In the genomic region with DNA sequence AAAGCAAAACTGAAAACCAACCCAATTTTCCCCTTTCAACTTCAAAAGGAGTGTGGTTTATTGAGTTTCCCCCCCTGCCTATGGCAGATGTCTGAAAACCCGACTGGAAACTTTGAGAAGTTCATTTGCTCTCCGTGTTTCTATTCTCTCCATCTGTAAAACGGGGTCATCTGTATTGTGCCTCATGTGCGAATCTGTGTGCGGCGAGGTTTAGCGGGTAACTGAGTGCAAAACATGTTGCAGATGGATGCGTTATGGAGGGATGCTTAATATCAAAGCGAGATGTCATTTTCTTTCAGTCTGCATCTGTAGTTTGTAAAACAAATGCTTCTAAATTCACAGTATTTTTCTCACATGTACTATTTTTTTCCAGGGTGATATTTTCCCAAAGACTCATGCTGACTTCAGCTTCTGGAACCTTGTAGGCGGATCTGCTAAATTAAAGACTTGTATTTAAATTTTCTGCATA, we compare ENCODE assay signal across 20 mouse cellular contexts.
DNase-seq lines count a peak whose midpoint lies in the region; ATAC-seq and TF ChIP-seq lines count a peak whose summit lies in the region.
"Had no signal": no experiment of that assay in that cellular context is flagged by ENCODE, and none has a peak within 500 bp of the region (broad histone marks: within the 10 kb centered on the region; RNA-seq: fewer than 3 reads in every experiment).

No protein-coding gene starts in this region.

- TF ChIP-seq POLR2A in CH12.LX (IDR thresholded peaks at IDR 0.05; ENCODE audit: low read depth, low read length): 0 out of 2 replicates have a peak, but pooled peaks have one; percentile 28

- dilution Hi-C loops in CH12.LX (cut with MboI; ENCODE audit: extremely low pct_ligation_motif_present, extremely low pct_unique_long_range_greater_than_20kb, low sequenced_read_pairs): no loop called here

- in situ Hi-C loops in CH12.LX (cut with MboI; ENCODE audit: low pct_ligation_motif_present, low pct_unique_long_range_greater_than_20kb, low sequenced_read_pairs): no loop called here

- H3K9ac ChIP-seq in CH12.LX (ENCODE audit: insufficient read depth, low read depth): peak overlapping the region; percentile 54
- H3K9ac ChIP-seq in stomach, postnatal 0 days (ENCODE audit: low read length): no peak overlapping the region
- H3K9ac ChIP-seq: embryonic facial prominence, embryonic 13.5 days; kidney, embryonic 15.5 days; liver, embryonic 13.5 days; neural tube, embryonic 15.5 days; stomach, embryonic 15.5 days had no signal

- no peaks in the 10 kb centered on the region for H3K36me3 ChIP-seq in CH12.LX (replicated peaks in 1 of 2; ENCODE audit: control insufficient read depth in 1 of 2, insufficient read depth in 1 of 2, low read length in 1 of 2)
- no peaks in the 10 kb centered on the region for H3K36me3 ChIP-seq in stomach, postnatal 0 days (ENCODE audit: control insufficient read depth, insufficient read depth, low read length)
- H3K36me3 ChIP-seq: embryonic facial prominence, embryonic 13.5 days; kidney, embryonic 15.5 days; limb, embryonic 10.5 days; liver, embryonic 13.5 days; neural tube, embryonic 15.5 days; stomach, embryonic 15.5 days had no signal

- TF ChIP-seq RAD21 in CH12.LX (IDR thresholded peaks at IDR 0.05; ENCODE audit: low read depth, low read length): peak; percentile 39

- WGBS in stomach, postnatal 0 days: 82% methylated on average over 10 of the region's 10 CpGs

- no peak for TF ChIP-seq CTCF in CH12.LX (conservative IDR thresholded peaks at IDR 0.05 in 1 of 2, IDR thresholded peaks at IDR 0.05 in 1 of 2; ENCODE audit: low read depth in 2 of 2, low read length in 2 of 2)
- no peak for TF ChIP-seq CTCF in stomach, postnatal 0 days (IDR thresholded peaks at IDR 0.05; ENCODE audit: low read depth)

- intact Hi-C loops in left cerebral cortex, postnatal 36 days (cut with DNase I): loop anchor here (5.0 kb wide), 1 partner anchor 94 kb away; a partner anchor contains a TSS

- H3K79me2 ChIP-seq in CH12.LX (replicated peaks; ENCODE audit: control insufficient read depth, extremely low read depth, insufficient read depth, poor library complexity, severe bottlenecking): no peaks in the 10 kb centered on the region

- peak overlapping the region; percentile 4 to 22 (median 11) for H3K4me3 ChIP-seq in CH12.LX (replicated peaks in 1 of 3; ENCODE audit: low read depth in 2 of 3, low read length in 2 of 3, poor library complexity in 1 of 3)
- no peak overlapping the region for H3K4me3 ChIP-seq in stomach, postnatal 0 days (ENCODE audit: low read depth, low read length)
- H3K4me3 ChIP-seq: embryonic facial prominence, embryonic 13.5 days; kidney, embryonic 15.5 days; limb, embryonic 10.5 days; liver, embryonic 13.5 days; megakaryocyte, embryonic 14.5 days; neural tube, embryonic 15.5 days; stomach, embryonic 15.5 days had no signal

- peak; percentile 60 for ATAC-seq in inflammation-experienced regulatory T-cells, adult 6 months
- ATAC-seq in stomach, postnatal 0 days (ENCODE audit: low FRiP score, low TSS enrichment): no peak
- ATAC-seq: lung, postnatal 0 days had no signal

- peaks cover 12 to 26% of the 10 kb centered on the region in 2 experiments for H3K4me1 ChIP-seq in CH12.LX (ENCODE audit: control insufficient read depth in 1 of 2, insufficient read depth in 2 of 2)
- H3K4me1 ChIP-seq in stomach, postnatal 0 days (replicated peaks; ENCODE audit: control insufficient read depth, insufficient read depth): no peaks in the 10 kb centered on the region
- H3K4me1 ChIP-seq: limb, embryonic 10.5 days; liver, embryonic 13.5 days; megakaryocyte, embryonic 14.5 days; neural tube, embryonic 15.5 days; stomach, embryonic 15.5 days had no signal

- DNase-seq in CD4-positive, CD25-positive, alpha-beta regulatory T cell, adult 2 months (ENCODE audit: low read depth, low spot score): peak; percentile 7
- DNase-seq in CH12.LX (ENCODE audit: extremely low read depth): peak; percentile 86
- DNase-seq in left cerebral cortex, postnatal 36 days (ENCODE audit: low spot score in 2 of 2): peak; percentile 22 to 37
- DNase-seq in adrenal gland, adult 8-10 months: no peak
- no peak for DNase-seq in stomach, postnatal 0 days (ENCODE audit: low spot score)
- no peak for DNase-seq in heart, adult 8-10 months (ENCODE audit: low spot score)
- no peak for DNase-seq in thymus, postnatal 14 days
- DNase-seq: cerebellum, postnatal 14 days; heart, adult 18-20 months; heart, postnatal 10 days; liver, embryonic 13.5 days; thymus, postnatal 4 days had no signal

- peak overlapping the region; percentile 95 for H3K4me2 ChIP-seq in CH12.LX (ENCODE audit: insufficient read depth, low read depth, poor library complexity, severe bottlenecking)
- H3K4me2 ChIP-seq in stomach, postnatal 0 days (replicated peaks; ENCODE audit: low read depth): no peak overlapping the region
- H3K4me2 ChIP-seq: embryonic facial prominence, embryonic 13.5 days; kidney, embryonic 15.5 days; liver, embryonic 13.5 days; neural tube, embryonic 15.5 days; stomach, embryonic 15.5 days had no signal

- no peaks in the 10 kb centered on the region for H3K9me3 ChIP-seq in CH12.LX (replicated peaks; ENCODE audit: low read length)
- no peaks in the 10 kb centered on the region for H3K9me3 ChIP-seq in stomach, postnatal 0 days (ENCODE audit: control insufficient read depth, low read length)
- H3K9me3 ChIP-seq: embryonic facial prominence, embryonic 13.5 days; kidney, embryonic 15.5 days; limb, embryonic 10.5 days; liver, embryonic 13.5 days; neural tube, embryonic 15.5 days; stomach, embryonic 15.5 days had no signal

- H3K27ac ChIP-seq in CH12.LX (ENCODE audit: insufficient read depth, low read depth): peak overlapping the region; percentile 68; the same call in 1 of the 2 replicates
- H3K27ac ChIP-seq in stomach, postnatal 0 days (replicated peaks): no peak overlapping the region
- H3K27ac ChIP-seq: embryonic facial prominence, embryonic 13.5 days; kidney, embryonic 15.5 days; limb, embryonic 10.5 days; liver, embryonic 13.5 days; neural tube, embryonic 15.5 days; stomach, embryonic 15.5 days had no signal

- peak; percentile 99 for TF ChIP-seq EP300 in CH12.LX (IDR thresholded peaks at IDR 0.05; ENCODE audit: low read length)
- TF ChIP-seq EP300 in stomach, postnatal 0 days (optimal IDR thresholded peaks at IDR 0.05): no peak

- peaks cover 3% of the 10 kb centered on the region for H3K27me3 ChIP-seq in CH12.LX (replicated peaks)
- no peaks in the 10 kb centered on the region for H3K27me3 ChIP-seq in stomach, postnatal 0 days (ENCODE audit: control insufficient read depth, insufficient read depth, low read length)
- H3K27me3 ChIP-seq: embryonic facial prominence, embryonic 13.5 days; kidney, embryonic 15.5 days; liver, embryonic 13.5 days; megakaryocyte, embryonic 14.5 days; neural tube, embryonic 15.5 days; stomach, embryonic 15.5 days had no signal

TF ChIP-seq in CH12.LX, 34 proteins besides CTCF, POLR2A, EP300 and RAD21 (continues in another document):
- TF ChIP-seq BHLHE40 (IDR thresholded peaks at IDR 0.05; ENCODE audit: low read depth, low read length) (peak; percentile 97), MEF2A (IDR thresholded peaks at IDR 0.05; ENCODE audit: borderline replicate concordance, low read depth, low read length) (peak; percentile 91; the same call in 1 of the 2 replicates), KAT2A (IDR thresholded peaks at IDR 0.05; ENCODE audit: insufficient replicate concordance, low read length) (0 out of 2 replicates have a peak, but pooled peaks have one; percentile 40), TCF12 (IDR thresholded peaks at IDR 0.05; ENCODE audit: low read depth, low read length) (peak; percentile 97), CHD1 (IDR thresholded peaks at IDR 0.05; ENCODE audit: low read depth, low read length) (0 out of 2 replicates have a peak, but pooled peaks have one; percentile 73), HCFC1 (IDR thresholded peaks at IDR 0.05; ENCODE audit: low read depth, low read length) (peak; percentile 40; the same call in 1 of the 2 replicates), E2F4 (IDR thresholded peaks at IDR 0.05; ENCODE audit: insufficient replicate concordance, low read depth, low read length) (peak; percentile 50; the same call in 1 of the 2 replicates), ETS1 (conservative IDR thresholded peaks at IDR 0.05; ENCODE audit: low read depth, low read length) (peak; percentile 99), MYC (IDR thresholded peaks at IDR 0.05; ENCODE audit: low read depth, low read length) (peak; percentile 96), ZKSCAN1 (IDR thresholded peaks at IDR 0.05; ENCODE audit: borderline replicate concordance, low read depth, low read length) (no peak), ZC3H11A (IDR thresholded peaks at IDR 0.05; ENCODE audit: low read depth, low read length) (no peak), JUN (IDR thresholded peaks at IDR 0.05; ENCODE audit: insufficient read depth, low read depth, low read length) (peak; percentile 92), MAX (IDR thresholded peaks at IDR 0.05; ENCODE audit: low read length) (peak; percentile 91; the same call in 1 of the 2 replicates), JUND (conservative IDR thresholded peaks at IDR 0.05; ENCODE audit: low read depth, low read length) (peak; percentile 94), GABPA (IDR thresholded peaks at IDR 0.05; ENCODE audit: insufficient replicate concordance, low read depth, low read length) (no peak), MAZ (IDR thresholded peaks at IDR 0.05; ENCODE audit: low read depth, low read length) (peak; percentile 90), ZNF384 (IDR thresholded peaks at IDR 0.05; ENCODE audit: low read depth, low read length) (peak; percentile 64), USF1 (IDR thresholded peaks at IDR 0.05; ENCODE audit: low read depth, low read length) (no peak), POLR2AphosphoS2 (IDR thresholded peaks at IDR 0.05; ENCODE audit: low read depth, low read length) (no peak), CHD2 (IDR thresholded peaks at IDR 0.05; ENCODE audit: low read length) (peak; percentile 80; the same call in 1 of the 2 replicates), ZMIZ1 (IDR thresholded peaks at IDR 0.05; ENCODE audit: low read depth, low read length) (no peak), MAFK (IDR thresholded peaks at IDR 0.05; ENCODE audit: insufficient replicate concordance, low read length) (peak; percentile 90), RCOR1 (conservative IDR thresholded peaks at IDR 0.05; ENCODE audit: low read depth, low read length) (peak; percentile 98), PAX5 (IDR thresholded peaks at IDR 0.05; ENCODE audit: low read length) (no peak), SMC3 (IDR thresholded peaks at IDR 0.05; ENCODE audit: low read depth, low read length) (peak; percentile 40), NELFE (IDR thresholded peaks at IDR 0.05; ENCODE audit: low read depth, low read length) (no peak), IRF4 (IDR thresholded peaks at IDR 0.05; ENCODE audit: low read depth, low read length) (peak; percentile 97), TBP (conservative IDR thresholded peaks at IDR 0.05; ENCODE audit: low read depth, low read length) (no peak; the same call in 1 of the 2 replicates), ELF1 (IDR thresholded peaks at IDR 0.05; ENCODE audit: low read depth, low read length) (peak; percentile 24; the same call in 1 of the 2 replicates)

Comparison
In these comparisons a context has a peak if more than half of its experiments do, and no peak if none do; other contexts are left out.
1. DNase-seq: peak in CD4-positive, CD25-positive, alpha-beta regulatory T cell, adult 2 months (single experiment), CH12.LX (single experiment) and left cerebral cortex, postnatal 36 days (2 of 2); none in adrenal gland, adult 8-10 months (single experiment), stomach, postnatal 0 days (single experiment), heart, adult 8-10 months (single experiment) and thymus, postnatal 14 days (single experiment).